Mouse (Mus musculus) midbrain, postnatal 0 days (tissue): Measurements from ENCODE around the gene Asxl1. TPM values are rescaled to one million over a fixed set of nuclear protein-coding genes. Genes with fewer than 3 reads are reported as not detected.

Experiments used
- ATAC-seq: fragments of 200-750 bp; cut with Nextera tagmentation; 2 replicates; pipeline ENCODE4 v1.8.0; 2017; ENCODE audit warnings: moderate number of reproducible peaks, mild to moderate bottlenecking, moderate TSS enrichment, moderate library complexity; ENCODE audit not compliant: low FRiP score
- DNase-seq: peaks from one replicate; pipeline ENCODE4 v3.0.0-alpha.2; 2015; ENCODE audit warnings: low spot score
- H3K27ac ChIP-seq: fragments of 300-500 bp; sonication (generic); 2 replicates; pipeline ENCODE4 v1.5.1; 2014; ENCODE audit warnings: low read depth, mild to moderate bottlenecking, low read length, mixed read lengths
- H3K27me3 ChIP-seq: fragments of 300-500 bp; sonication (generic); 2 replicates; pipeline ENCODE4 v1.6.1; 2014; ENCODE audit warnings: low read length, control low read depth, mixed read lengths; ENCODE audit not compliant: insufficient read depth
- H3K36me3 ChIP-seq: fragments of 300-500 bp; sonication (generic); 2 replicates; pipeline ENCODE4 v1.6.1; 2014; ENCODE audit warnings: low read length, control low read depth, mixed read lengths; ENCODE audit not compliant: insufficient read depth
- H3K4me1 ChIP-seq: fragments of 300-500 bp; sonication (generic); 2 replicates; pipeline ENCODE4 v1.6.1; 2014; ENCODE audit warnings: mild to moderate bottlenecking, control low read depth, antibody characterized with exemption, low read length, mixed read lengths; ENCODE audit not compliant: insufficient read depth
- H3K4me2 ChIP-seq: fragments of 300-500 bp; sonication (generic); 2 replicates; pipeline ENCODE4 v1.6.1; 2014; ENCODE audit warnings: low read depth, mild to moderate bottlenecking, low read length, mixed read lengths; ENCODE audit not compliant: poor library complexity, severe bottlenecking
- H3K4me3 ChIP-seq: fragments of 300-500 bp; sonication (generic); 2 replicates; pipeline ENCODE4 v1.5.1; 2014; ENCODE audit warnings: low read depth, mild to moderate bottlenecking, low read length, moderate library complexity
- H3K9ac ChIP-seq: fragments of 300-500 bp; sonication (generic); replicated peaks from 2 replicates; pipeline ENCODE4 v1.6.1; 2014; ENCODE audit warnings: mild to moderate bottlenecking, low read length, moderate library complexity, mixed read lengths; ENCODE audit not compliant: poor library complexity, severe bottlenecking
- H3K9me3 ChIP-seq: fragments of 300-500 bp; sonication (generic); 2 replicates; pipeline ENCODE4 v1.6.1; 2016; ENCODE audit warnings: low read length, control low read depth
- CTCF ChIP-seq: IDR thresholded peaks from 2 replicates; pipeline ENCODE4 v1.5.1; 2016; ENCODE audit warnings: antibody characterized with exemption, mild to moderate bottlenecking
- WGBS: fragments of 180-500 bp; shearing (Covaris S2); extraction: QIAGEN DNeasy Blood & Tissue Kit; methylation state at CpG from one replicate; pipeline ENCODE4 v1.1.7; 2014; 5-methylcytosine and 5-hydroxymethylcytosine counted together
- polyA plus RNA-seq: library from polyadenylated mRNA; unstranded; fragments of >200 nt; fragmentation: Nextera tagmentation; extraction: Ambion mirVana; gene quantifications from 2 replicates; pipeline ENCODE4 v1.2.1, GENCODE M21; 2015
- total RNA-seq: library from RNA; depleted of rRNA; stranded (reverse); fragments of >200 nt; gene quantifications from 2 replicates; pipeline ENCODE4 v1.2.3, GENCODE M21; 2014

Gene Asxl1
- total and polyA plus RNA-seq, 2 experiments from 2014 or later, result 13.4 to 29.0 TPM

DNA sequence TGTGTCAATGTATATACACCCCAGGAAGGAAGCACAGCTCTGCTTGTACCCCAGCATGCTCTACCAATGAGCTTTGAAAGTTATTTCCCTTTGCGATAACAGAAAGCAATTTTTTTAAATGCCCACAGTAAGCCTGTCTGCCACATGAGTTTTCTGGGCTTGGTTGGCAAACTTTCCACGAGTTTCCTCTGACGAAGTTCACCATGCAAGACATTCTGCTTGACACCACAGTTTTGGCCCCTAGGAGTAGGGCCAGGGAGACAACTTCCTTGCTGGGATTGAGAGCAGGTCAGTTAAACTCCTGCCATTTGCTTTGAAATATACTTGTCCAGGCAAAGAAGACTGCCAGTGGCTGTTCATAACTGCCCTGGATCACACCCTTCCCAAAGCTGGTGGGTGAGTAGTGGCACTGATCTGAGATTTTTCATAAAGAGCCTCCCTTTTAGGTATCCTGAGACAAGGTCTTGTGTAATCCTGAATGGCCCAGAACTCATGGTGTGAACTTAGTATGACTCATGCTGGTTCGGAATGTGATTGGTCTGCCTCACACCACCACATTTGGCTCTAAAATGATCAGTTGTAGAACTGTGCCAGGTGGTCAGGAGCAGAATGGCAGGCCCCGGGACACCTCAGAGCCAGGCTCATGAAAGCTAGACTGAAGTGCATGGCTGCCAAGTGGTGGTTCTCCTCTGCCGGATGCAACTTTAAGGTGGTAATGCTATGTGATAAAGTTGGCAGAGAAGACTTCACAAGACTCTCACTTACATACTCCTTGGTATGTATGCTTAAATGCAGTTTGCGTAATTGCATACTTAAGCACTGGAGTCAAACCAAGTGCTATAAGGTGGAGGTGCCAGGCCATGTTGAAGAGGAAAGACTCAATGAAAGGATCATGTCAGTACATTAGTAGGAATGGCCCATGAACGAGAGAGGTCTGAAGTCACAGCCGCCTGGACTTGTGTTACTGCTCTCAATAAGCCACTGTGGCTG is 7.0 kb upstream of the Asxl1 start:
- H3K27me3 ChIP-seq, result no peaks in the 10 kb centered on the region
- peaks cover 4% of the 10 kb centered on the region for H3K36me3 ChIP-seq
- ATAC-seq (no peak), DNase-seq (no peak)
- no peak for TF ChIP-seq CTCF
- H3K9me3 ChIP-seq, result no peaks in the 10 kb centered on the region
- H3K4me2 ChIP-seq, result no peak overlapping the region
- no peak overlapping the region for H3K27ac ChIP-seq
- WGBS, result 92% methylated on average over 9 of the region's 9 CpGs
- no peaks in the 10 kb centered on the region for H3K4me1 ChIP-seq
- no peak overlapping the region for H3K9ac ChIP-seq
- no peak overlapping the region for H3K4me3 ChIP-seq

DNA sequence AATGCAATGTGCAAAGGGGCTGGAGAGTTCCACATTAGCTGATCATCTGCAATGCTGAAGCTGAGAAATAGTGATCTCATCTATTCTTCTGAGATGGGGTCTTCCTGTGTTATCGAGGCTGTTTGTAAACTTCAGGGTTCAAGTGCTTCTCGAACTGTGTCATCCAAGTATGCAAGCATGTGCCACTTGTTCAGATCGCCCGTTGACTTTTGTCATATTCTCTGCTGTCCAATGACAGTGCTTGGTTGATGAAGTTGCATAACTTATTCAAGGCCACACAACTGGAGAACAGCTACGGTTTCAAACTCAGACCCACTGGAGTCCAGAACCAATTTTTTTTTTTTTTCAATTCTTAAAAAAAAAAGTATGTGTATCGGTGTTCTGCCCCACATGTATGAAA is 3.5 kb upstream of the Asxl1 start:
- Histone ChIP-seq H3K4me1 (peaks cover 4% of the 10 kb centered on the region; the same call in 1 of the 2 replicates), H3K27ac (no peak overlapping the region), H3K27me3 (no peaks in the 10 kb centered on the region), H3K4me2 (no peak overlapping the region), H3K9me3 (no peaks in the 10 kb centered on the region), H3K9ac (no peak overlapping the region), H3K36me3 (no peaks in the 10 kb centered on the region), H3K4me3 (no peak overlapping the region)
- ATAC-seq (no peak), DNase-seq (no peak)
- TF ChIP-seq CTCF, result no peak
- WGBS, result 94% methylated on average over 6 of the region's 6 CpGs

DNA sequence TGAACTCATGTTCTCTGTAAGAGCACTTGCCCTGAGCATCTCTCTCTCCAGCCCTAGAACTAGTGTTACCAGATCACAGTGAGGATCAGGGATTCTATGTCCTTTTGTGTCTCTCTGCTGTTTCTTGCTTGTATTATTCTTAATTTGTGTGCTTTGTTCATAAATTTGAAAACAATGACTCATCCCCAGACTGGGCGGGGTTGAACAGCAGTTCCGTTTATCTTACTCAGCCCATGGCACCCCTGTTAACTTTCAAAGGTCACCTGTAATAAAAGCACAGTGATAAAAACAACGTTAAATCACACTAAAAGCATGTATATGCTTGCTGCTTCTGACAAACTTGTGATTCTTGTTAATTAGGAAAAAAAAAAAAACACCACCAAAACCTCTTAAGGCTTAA is 3.0 kb upstream of the Asxl1 start:
- Histone ChIP-seq H3K4me3 (no peak overlapping the region), H3K27me3 (no peaks in the 10 kb centered on the region), H3K4me2 (no peak overlapping the region), H3K9me3 (no peaks in the 10 kb centered on the region), H3K4me1 (peaks cover 4% of the 10 kb centered on the region; the same call in 1 of the 2 replicates), H3K36me3 (no peaks in the 10 kb centered on the region), H3K9ac (no peak overlapping the region), H3K27ac (no peak overlapping the region)
- no peak for ATAC-seq
- WGBS, result 82% methylated on average over 3 of the region's 3 CpGs
- no peak for DNase-seq
- no peak for TF ChIP-seq CTCF

DNA sequence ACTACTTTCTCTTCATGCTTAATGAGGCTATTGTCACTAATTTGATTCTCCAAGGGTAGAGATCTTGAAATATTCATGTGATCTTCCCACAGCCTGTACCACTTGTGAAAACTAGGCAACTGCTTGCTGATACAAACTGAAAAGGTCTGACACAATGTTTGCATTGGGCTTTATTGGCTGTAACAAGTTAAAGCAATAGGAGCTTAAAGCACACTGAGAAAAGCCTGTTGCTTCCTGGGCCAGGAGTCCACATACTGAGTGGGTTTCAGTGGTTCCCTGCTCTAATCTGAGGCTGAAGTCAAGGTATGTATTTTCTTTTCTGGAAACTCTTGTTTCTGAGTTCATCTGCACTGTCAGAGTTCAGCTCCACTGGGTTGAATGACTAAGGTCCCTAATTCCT is 2.4 kb upstream of the Asxl1 start:
- Histone ChIP-seq H3K4me2 (no peak overlapping the region), H3K27me3 (no peaks in the 10 kb centered on the region), H3K4me1 (peaks cover 8% of the 10 kb centered on the region; the same call in 1 of the 2 replicates), H3K9ac (no peak overlapping the region), H3K9me3 (no peaks in the 10 kb centered on the region), H3K27ac (no peak overlapping the region), H3K4me3 (no peak overlapping the region), H3K36me3 (no peaks in the 10 kb centered on the region)
- TF ChIP-seq CTCF, result no peak
- ATAC-seq (no peak), DNase-seq (no peak)

DNA sequence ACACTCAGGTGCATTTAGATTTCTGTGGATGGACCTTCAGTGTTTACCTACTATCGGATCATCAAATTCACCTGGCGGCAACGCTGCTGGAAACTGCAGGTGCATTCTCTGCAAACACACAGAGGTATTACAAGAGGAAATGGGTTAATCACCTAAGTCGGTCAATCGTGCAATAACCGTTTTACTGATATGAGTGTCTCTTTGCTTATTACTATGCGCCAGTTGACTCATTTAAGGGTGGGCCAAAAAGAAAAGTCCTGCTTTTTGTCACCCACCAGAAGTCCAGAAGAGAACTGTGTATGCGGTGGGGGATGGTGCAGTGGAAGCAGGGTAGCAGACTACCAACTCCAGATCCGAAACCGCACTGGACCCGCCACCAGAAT is 567 bp upstream of the Asxl1 start:
- H3K4me2 ChIP-seq, result peak overlapping the region; percentile 61
- H3K4me3 ChIP-seq, result peak overlapping the region; percentile 94
- no peaks in the 10 kb centered on the region for H3K27me3 ChIP-seq
- H3K9ac ChIP-seq, result peak overlapping the region; percentile 70
- H3K36me3 ChIP-seq, result no peaks in the 10 kb centered on the region
- H3K9me3 ChIP-seq, result no peaks in the 10 kb centered on the region
- H3K4me1 ChIP-seq, result peaks cover 18% of the 10 kb centered on the region; the same call in 1 of the 2 replicates
- peak overlapping the region; percentile 74 for H3K27ac ChIP-seq
- DNase-seq (peak; percentile 11), ATAC-seq (no peak)
- 5% methylated on average over 11 of the region's 11 CpGs for WGBS
- TF ChIP-seq CTCF, result no peak
